Mouse (Mus musculus) mesoderm, embryonic 11.5 days (tissue): ENCODE data around the gene Cd69.

Source experiments
- DNase-seq: peaks from one replicate; pipeline ENCODE4 v3.0.0-alpha.2; 2012; ENCODE audit warnings: low read depth, low spot score

Gene Cd69

GRCm38 (mm10) chr6:129224090-129224489, 51.1 kb downstream of the Cd69 start:
- no peak for DNase-seq

- no peak for DNase-seq
Observed at GRCm38 (mm10) chr6:129223611-129224010, 51.6 kb downstream of the Cd69 start.

GRCm38 (mm10) chr6:129222188-129222800, 52.9 kb downstream of the Cd69 start:
- DNase-seq, result no peak

- no peak for DNase-seq
Observed at GRCm38 (mm10) chr6:129221053-129221452, 54.2 kb downstream of the Cd69 start.

GRCm38 (mm10) chr6:129219897-129220517, 55.2 kb downstream of the Cd69 start:
- DNase-seq, result no peak

GRCm38 (mm10) chr6:129218191-129218696, 57.0 kb downstream of the Cd69 start:
- no peak for DNase-seq
